Mouse (Mus musculus) lung, postnatal 25 days (tissue): Measurements from ENCODE around the gene Nfic.

ENCODE experiments used
- DNase-seq: peaks from one replicate; pipeline ENCODE4 v3.0.0; 2022; ENCODE audit warnings: low spot score

The Nfic gene

DNA sequence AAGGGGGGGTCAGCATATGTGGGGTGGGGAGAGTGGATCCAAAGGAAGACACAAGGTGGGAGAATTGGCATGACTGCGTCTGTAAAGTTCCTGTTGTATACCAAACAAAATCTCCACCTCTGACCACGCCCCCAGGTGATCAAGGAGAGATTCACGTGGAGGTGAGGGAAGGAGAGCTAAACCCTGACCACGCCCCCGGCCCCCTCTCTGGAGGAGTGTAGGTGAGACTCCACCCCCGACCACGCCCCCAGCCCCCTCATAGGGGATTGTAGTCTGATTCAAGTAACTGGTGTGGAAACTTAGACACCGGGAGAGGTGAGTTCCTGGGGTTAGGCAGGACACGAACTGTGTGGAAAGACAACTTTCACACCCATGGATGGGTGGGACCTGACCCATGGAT is 51.4 kb downstream of the Nfic start:
- DNase-seq: no peak

DNA sequence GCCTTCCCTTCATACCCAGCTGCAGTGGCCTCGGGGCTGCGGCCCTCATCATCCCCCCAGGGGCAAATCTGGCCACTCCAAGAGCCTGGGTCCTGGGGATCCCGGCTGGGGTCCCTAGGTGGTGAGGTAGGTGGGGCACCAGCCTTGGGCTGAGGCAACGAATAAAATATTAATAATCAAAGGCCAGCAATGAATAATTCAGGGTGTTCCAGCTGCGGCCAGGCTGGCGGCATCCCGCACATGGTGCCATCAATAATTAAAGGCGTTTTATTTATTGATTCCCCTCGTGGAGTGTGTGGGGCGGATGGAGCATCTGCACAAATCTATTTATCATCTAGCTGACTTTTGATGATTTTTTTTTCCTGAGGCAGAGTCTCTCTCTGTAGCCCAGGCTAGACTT is 51.9 kb downstream of the Nfic start:
- DNase-seq: no peak

DNA sequence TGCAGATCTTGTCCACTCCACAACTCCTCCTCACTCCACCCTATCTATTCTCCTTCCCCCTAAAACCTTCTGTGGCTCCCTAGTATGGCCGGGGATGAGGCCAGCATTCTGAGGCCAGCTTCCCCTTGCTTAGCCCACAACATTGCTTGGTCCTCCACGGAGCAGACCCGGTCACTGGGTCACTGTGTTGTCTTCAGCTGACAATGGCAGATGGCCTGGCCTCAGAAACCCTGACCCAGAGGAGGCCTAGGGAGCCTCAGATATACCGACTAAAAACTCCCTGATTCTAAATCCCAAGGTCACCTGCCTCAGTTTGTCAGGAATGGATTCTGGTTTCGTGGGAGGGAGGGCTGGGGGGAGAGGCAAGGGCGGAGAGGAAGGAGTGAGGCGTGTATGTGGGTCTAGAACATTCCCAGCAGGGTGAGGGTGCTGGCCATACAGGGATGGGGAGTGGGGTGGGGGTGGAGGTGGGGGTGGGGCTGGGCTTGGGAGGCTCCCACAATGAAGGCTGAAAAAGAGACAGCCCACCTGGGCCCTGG is 53.1 kb downstream of the Nfic start:
- DNase-seq: no peak

DNA sequence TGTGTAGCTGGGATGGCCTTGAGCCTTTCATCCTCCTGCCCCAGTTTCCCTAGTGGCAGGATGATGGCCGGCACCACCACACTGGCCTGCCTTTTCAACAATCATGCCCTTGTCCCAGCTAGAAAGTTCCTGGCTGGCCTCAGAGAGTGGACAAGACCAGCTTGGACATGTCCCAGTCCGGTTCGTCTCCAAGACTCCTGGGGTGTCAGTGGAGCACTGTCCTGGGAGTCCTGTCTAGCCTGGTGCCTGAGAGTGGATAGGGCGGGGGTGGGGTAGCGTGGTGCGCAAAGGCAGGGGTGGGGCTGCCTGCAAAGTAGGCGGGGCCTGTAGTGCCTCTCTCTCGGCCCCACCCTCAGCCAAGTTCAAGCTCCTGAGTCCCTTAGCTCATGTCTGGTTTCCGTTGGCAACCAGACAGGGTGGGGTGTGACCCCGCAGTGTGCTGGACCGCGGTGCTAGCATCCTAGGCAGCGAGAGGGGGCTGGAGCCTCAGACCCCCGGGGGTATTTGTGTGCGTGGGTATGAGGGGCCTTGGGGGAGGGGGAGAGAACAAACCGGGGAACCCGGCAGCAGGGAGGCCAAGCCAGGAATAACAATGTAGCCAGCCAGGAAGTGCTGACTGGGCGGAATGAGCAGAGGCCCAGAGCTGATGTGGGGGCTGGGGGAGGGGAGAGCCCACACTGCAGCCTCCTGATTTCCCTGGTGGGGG is 53.8 kb downstream of the Nfic start:
- peak; percentile 84 for DNase-seq

DNA sequence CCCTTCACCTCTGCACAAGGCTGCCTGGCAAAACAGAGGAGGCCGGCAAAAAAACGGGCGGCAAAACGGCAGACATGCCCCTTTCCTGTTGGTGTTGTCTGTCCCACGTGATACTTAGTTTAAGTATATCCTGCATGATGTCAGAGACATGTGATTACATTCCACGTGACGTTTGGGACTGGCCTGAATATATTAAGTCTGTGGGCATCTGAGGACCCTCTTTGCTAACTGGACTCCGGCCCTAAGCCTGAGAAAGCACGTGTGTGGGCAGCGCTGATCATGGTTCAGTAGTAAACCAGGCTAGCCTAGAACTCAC is 54.3 kb downstream of the Nfic start:
- no peak for DNase-seq

DNA sequence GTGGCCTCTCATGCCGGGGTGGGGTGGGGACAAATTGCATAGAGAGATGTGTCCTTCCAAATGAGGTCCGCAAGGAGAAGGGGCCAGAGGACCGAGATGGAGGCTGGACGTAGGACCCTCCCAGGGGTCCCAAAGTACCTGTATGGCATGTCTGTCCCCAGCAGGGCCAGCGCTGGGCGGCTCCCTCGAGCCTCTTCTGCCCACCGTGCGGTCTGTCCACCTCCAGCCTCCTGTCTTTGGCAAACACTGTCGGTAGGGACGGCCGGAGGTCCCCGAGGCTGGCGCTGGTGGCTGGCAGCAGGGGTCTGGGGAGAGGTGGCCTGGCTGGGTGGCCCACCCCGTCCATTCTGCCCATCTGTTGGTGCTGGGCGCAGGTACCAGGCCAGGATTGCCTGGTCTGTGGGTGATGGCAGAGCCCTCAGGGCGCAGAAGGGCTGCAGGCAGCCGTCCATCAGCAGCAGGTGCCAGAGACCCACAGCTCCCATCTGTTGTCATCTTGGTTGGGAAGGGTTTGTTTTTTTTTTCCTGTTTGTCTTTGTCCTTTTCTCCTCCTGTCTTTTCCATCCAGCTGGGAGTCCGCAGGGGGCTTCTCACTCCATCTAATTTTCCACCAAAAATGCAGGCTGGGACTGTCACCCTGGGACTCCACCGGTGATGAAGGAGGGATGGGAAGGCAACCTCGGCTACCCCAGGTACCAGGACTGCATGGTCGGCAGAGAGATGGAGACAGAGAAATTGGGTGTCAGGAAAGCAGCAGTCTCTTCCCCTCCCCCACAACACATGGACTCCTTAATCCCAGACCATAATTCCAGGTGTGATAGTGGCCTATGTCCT is 54.8 kb downstream of the Nfic start:
- no peak for DNase-seq

DNA sequence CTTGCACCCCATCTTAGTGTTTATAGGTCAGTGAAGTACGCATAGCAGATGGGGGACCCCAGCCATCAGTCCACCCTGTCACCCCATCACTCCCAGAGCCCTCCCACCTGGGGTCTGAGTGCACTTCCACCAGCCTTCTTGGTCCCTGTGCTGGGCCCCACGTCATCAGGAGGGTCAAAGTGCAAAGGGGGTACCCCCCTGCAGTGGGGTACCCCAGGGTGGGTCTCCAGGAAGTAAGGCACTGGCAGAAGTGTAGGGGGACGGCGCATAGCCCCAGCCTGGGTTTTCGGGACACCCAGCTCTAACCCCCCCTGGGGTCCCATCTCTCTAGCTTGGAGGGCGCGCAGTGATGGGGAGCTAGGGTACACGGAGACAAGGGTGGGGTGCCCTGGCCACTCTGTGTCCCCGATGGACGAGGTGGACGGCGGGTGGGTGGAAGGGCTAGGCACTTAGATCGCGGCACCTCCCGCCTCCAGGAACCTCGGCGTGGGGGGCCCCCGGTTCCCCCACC is 55.6 kb downstream of the Nfic start:
- DNase-seq: no peak

DNA sequence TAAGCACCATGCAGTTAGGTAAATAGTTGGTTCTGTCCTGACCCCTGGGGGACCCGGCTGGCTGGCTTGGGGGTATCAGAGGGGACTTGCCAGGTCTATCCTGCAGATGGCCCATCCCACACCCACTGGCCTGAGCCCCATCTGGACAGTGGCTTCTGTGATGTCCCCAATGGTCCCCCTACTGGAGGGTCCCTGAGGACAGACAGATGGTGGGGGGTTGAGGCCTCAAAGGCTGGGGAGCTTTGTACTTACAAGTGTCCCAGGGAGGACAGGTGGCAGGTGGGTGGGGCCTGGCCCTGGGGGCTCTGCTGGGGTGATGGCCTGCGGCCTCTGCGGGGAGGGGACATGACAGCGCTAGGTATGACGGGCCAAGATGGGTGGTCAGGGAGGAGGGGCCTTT is 56.1 kb downstream of the Nfic start:
- no peak for DNase-seq

DNA sequence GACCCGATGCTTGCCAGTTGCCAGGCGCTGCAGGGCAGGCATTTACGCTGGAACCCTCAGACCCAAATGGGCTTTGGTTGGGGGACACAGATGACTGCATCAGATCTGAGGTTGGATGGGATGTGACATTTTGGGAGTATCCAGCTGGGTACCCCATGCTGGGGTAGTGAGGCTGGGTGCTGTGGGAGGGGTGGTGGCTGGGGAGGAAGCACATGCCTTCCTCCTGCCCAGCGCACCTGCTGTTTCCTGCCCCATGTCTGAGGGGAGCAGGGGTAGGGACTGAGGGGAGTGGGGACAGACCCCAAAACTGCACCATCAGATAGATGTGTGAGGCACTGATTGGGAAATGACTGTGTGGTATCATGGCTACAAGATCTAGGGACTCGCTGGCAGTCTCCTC is 58.7 kb downstream of the Nfic start:
- DNase-seq: no peak

DNA sequence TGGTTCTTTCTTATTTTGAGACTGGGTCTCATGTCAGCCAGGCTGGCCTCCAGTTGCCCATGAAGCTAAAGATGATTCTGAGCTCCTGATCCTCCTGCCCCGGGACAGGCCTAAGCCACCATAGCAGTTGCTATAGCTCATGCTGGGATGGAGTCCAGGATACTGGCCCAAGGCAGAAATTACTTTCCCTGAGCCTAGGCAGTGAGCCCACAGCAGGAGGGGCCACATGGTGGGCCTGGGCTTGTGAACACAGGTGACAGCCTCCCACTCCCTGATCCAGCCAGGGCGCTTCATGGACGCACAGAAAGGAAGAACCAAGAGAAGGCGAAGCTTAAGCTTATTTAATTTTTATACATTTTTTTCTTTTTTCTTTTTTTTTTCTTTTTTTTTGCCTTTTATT is 59.6 kb downstream of the Nfic start:
- DNase-seq: no peak

DNA sequence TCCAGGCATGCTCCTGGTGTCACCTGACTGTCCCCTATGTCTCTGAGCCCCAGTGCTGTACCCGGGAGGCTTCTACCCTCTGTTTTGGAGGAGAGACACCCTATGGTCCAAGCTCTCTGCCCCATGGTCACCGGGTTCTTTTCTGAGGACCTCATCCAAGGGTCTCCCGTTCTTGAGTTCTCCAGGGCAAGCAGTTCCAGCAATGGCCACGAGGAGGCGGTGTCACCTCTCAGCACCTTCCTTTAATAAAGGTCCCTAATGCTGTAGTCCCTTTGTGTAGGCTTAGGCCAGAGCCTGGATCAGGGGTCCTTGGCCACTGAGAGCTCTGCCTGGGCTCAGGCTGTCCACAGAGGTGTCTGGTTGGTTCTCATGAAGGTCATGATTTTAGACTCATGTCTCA is 60.3 kb downstream of the Nfic start:
- peak; percentile 54 for DNase-seq

DNA sequence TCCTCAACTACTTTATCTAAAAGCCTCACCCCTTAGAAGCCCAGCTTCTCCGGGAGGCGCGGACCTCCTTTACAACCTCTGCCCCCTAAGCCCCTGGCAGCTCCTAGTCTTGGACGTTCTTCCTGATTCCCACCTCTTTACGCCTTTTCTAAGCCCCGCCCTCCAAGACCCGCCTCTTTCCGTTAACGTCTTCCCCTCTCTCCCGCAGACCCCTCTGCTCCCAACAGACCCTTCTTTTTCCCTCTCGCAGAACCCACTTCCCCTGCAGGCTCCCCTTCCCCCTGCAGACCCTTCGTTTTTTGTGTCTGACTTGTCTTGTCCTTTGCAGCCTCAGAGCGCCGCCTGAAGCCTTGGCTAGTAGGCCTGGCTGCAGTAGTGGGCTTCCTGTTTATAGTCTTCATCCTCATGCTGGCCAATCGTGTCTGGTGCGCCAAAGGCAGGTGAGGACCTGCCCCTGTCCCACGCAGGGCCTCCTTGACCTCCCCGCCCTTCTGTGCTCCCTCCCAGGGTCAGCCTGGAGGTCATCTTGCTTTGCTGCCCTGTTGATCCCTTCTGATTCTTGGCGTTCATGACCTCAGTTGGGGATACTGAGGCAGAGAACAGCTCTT is 61.9 kb downstream of the Nfic start:
- DNase-seq: no peak

DNA sequence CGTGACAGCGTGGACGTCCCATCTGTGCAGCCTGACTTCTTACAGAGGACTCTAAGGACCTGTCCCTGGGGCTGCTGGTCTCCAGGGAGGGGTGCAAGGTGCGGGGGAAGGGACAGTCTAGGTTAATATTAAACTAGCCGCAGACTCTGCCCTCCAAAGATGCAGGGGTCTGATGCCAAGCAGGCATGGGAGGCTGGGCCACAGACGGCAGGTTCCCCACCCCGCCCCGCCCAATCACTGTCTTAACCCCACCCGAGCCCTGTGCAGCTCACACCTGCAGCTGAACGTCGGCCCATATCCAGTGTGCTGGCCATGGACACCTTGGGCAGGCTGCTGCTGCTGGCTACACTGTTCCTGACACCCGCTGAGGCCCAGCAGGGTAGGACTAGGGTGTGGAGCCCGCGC is 62.7 kb downstream of the Nfic start, which contains the start of gene Smim24:
TSS of gene Smim24 (plus strand) at position 271 of the 405 bp plus-strand sequence.
- no peak for DNase-seq

DNA sequence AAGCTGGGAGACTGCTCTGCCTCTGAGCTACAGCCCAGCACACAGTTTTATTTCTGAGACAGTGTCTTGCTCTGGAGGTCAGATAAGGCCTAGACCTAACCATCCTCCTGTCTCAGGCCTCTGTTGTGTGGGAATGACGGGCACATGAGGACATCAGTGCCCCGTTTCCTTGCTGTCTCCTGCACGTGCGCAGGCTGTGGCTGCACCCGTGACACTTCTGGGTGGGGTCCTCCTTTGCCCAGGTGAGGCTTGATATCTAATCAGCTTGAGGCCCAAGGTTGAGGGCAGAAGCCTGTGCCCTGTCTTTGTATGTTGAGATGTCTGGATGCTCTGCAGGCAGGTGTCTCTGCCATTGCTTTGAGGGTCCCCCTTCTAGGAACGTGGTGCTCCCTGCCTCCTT is 63.2 kb downstream of the Nfic start:
- DNase-seq: no peak

DNA sequence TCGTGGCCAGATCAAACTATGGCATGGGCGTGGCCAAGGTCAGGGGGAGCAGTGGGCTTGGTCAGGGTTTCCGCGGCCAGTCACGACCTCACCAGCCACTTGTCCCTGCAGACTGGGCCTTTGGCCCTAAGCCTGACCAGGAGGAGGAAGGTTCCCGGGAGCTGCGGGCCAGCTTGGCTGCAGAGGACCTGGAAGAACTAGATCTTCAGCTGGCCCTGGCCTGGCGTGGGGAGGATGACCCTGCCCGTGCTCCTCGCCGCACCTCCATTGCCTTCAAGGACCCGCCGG is 64.8 kb downstream of the Nfic start:
- DNase-seq: no peak

DNA sequence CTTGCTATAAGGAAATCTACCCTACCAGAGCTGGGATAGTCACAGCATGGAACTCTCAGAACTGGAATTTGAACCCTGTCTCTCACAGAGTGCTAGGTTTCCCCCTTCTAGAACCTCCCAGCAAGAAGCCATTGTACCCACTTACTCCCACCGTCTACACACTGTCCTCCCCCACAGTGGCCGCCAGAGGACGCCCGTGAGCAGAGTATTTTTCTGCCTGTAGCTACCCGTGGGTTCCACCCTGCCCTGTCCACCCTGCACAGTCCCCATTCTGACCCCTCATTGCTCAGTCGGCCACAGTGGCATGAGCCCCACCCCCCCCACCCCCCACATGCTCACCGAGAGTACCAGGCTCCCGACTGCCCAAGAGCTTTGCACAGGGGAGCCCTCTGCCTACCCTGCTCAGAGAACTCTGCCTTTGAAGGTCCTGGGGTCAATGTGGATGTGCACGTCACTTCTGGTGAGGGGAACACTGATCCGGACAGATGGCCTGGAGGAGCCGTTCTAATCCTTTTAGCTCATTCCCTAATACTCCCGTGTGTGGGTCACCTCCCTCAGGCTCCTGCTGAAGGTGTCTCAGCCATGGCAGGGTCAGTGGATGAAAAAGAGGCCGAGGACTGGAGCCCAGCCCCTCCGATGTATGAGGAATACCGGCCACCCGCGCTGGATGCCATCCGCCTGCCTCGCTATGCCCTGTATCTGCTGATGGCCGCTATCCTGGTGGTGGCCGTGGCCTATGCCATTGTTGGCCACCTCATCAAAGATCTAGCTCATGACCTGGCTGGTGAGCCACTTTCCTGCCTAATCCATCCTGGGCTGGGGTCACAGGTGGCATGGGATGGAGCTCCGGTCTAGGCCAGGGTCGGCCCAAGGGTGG is 65.4 kb downstream of the Nfic start:
- peak; percentile 76 for DNase-seq

DNA sequence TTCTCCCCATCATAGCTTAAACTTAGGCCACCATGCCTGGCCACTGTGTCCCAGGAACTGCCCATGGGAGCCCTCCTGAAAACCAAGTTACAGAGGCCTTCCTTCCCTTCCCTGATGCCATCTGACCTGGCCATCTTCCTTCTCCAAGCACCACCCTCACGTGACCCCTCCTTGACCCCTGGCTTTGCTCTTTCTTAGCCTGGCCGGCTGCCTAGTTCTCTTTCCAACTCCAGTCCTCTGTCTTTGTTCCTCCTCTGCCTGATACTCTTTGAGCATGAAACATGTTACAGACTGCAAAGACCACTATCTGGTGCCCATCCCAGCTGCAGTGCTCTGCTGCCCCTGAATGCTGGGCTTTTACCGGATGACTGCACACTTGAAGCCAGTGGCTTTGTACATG is 66.1 kb downstream of the Nfic start:
- DNase-seq: no peak

DNA sequence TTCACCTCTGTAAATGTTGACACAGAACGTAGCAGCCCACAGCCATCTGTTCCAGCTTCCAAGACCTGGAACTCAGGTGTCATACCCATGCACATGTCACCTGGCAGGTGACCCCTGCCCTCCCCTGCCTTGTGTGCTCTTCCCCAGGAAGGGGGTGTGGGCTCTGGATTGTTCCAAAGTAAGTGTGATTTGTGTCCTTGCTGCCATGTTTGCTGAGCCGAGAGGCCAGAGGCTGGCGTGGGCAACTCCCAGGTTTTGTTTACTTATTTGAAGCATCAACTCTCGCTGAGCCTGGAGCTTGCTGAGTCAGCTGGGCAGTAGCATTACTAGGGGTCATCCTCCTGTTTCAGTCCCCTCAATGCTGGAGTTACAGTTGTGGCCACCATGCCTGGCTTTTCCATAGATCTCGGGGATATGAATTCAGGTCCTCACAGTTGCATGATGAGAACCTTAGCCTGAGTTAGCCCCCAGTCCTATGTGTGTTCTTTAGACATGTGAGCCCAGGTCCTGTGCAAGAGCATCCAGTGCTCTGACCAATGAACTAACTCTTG is 66.9 kb downstream of the Nfic start, which contains the start of gene Gm48552:
TSS of gene Gm48552 (plus strand) at position 501 of the 551 bp plus-strand sequence.
- DNase-seq: no peak

DNA sequence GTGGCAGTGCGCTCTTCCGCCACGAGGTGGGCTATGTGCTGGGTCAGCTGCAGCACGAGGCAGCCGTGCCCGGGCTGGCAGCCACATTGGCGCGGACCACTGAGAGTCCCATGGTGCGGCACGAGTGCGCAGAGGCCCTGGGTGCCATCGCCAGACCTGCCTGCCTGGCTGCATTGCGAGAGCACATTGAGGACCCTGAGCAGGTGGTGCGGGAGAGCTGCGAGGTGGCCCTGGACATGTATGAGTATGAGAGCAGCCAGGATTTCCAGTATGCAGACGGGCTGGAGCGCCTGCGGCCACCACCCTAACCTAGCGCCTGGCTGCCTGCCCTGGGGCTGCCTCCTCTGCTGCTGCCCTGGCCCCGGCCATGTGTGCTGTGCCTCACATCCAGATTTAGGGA is 67.7 kb downstream of the Nfic start:
- no peak for DNase-seq

DNA sequence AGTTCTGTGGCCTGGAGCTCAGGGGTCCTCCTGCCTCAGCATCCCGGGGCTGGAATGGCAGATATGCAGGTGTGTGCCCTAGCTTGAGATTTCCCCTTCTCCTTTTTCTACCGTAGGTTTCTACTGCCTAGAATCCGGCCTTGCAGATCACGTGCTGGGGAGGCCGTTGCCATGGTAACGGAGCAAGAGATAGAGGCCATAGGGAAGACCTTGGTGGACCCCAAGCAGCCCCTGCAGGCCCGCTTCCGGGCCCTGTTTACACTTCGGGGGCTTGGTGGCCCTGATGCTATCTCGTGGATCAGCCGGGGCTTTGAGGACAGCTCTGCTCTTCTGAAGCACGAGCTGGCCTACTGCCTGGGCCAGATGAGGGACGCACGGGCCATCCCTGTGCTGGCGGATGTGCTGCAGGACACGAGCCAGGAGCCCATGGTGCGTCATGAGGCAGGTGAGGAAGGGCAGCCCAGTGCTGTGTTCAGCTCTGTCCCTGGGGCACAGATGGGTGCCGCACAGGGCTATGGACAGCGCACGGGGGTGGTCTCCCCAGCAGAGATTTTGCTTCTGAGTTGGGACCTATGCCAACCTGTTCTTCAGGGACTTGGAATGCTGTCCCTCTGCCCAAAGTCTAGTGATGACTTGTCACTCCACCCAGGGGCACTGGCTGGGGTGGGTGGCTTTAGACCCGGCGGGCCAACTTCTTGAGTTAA is 69.7 kb downstream of the Nfic start:
- DNase-seq: no peak

DNA sequence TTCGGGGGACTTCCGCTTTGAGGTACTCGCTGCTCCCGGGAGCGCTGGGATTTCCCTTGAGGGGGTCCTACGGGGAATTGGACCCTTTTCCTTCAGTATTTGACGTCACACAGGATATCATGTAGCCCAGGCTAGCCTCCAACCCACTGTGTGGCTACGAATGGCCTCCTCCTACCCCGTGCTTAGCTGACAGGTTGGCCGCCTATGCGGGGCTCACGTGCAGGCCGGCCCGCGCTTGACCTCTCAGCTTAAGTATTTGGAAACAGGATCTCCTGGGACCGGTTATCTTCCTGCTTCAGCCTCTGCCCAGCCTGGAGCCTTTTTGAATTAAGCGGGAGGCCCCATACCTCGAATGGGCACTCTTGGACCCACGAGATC is 70.8 kb downstream of the Nfic start:
- DNase-seq: no peak
